Mouse (Mus musculus) embryonic fibroblast, embryonic 13.5 days (primary cell): Measurements from ENCODE around the gene Gm6899. TPM values are rescaled to one million over a fixed set of nuclear protein-coding genes. Genes with fewer than 3 reads are reported as not detected.

Experiments used
- H3K27ac ChIP-seq: 2 replicates; pipeline ENCODE4 v1.5.1; 2012; ENCODE audit warnings: low read length, control low read depth, inconsistent platforms; ENCODE audit not compliant: insufficient read depth
- H3K4me1 ChIP-seq: 2 replicates; pipeline ENCODE4 v1.6.1; 2011; ENCODE audit warnings: low read length; ENCODE audit not compliant: control insufficient read depth, insufficient read depth
- H3K4me3 ChIP-seq: 2 replicates; pipeline ENCODE4 v1.5.1; 2011; ENCODE audit warnings: mild to moderate bottlenecking, control low read depth, low read length; ENCODE audit not compliant: insufficient read depth
- CTCF ChIP-seq: IDR thresholded peaks from 2 replicates; pipeline ENCODE4 v1.5.1; 2011; ENCODE audit warnings: mild to moderate bottlenecking, control low read depth, low read length, moderate library complexity, borderline replicate concordance; ENCODE audit not compliant: insufficient read depth
- POLR2A ChIP-seq: IDR thresholded peaks from 2 replicates; pipeline ENCODE4 v1.6.1; 2011; ENCODE audit warnings: low read depth, mild to moderate bottlenecking, control low read depth, low read length, moderate library complexity
- polyA plus RNA-seq: library from polyadenylated mRNA; stranded (reverse); fragments of >200 nt; gene quantifications from 2 replicates; pipeline ENCODE4 v1.2.4, GENCODE M21; 2011; ENCODE audit warnings: low read depth; ENCODE audit not compliant: missing spikeins, insufficient read length

Gm6899 gene
- polyA plus RNA-seq, 1 experiment: not detected

GRCm38 (mm10) chr11:26597761-26598160, 4.7 kb downstream of the Gm6899 start:
- H3K4me1 ChIP-seq: no peaks in the 10 kb centered on the region; the same call in 1 of the 2 replicates
- H3K27ac ChIP-seq: no peak overlapping the region
- TF ChIP-seq CTCF (no peak), POLR2A (no peak)
- H3K4me3 ChIP-seq: no peak overlapping the region

GRCm38 (mm10) chr11:26598876-26599275, 5.8 kb downstream of the Gm6899 start:
- TF ChIP-seq CTCF (no peak), POLR2A (no peak)
- H3K4me3 ChIP-seq: no peak overlapping the region
- no peak overlapping the region for H3K27ac ChIP-seq
- H3K4me1 ChIP-seq: no peaks in the 10 kb centered on the region; the same call in 1 of the 2 replicates

- no peak for TF ChIP-seq CTCF
- TF ChIP-seq POLR2A: no peak
- no peak overlapping the region for H3K27ac ChIP-seq
- H3K4me1 ChIP-seq: no peaks in the 10 kb centered on the region
- no peak overlapping the region for H3K4me3 ChIP-seq
These were observed 7.7 kb downstream of the Gm6899 start for GRCm38 (mm10) chr11:26600692-26601091.

GRCm38 (mm10) chr11:26601571-26602175, 8.6 kb downstream of the Gm6899 start:
- no peak for TF ChIP-seq CTCF
- TF ChIP-seq POLR2A: no peak
- Histone ChIP-seq H3K4me1 (no peaks in the 10 kb centered on the region), H3K27ac (no peak overlapping the region), H3K4me3 (no peak overlapping the region)

- Histone ChIP-seq H3K4me3 (no peak overlapping the region), H3K27ac (no peak overlapping the region), H3K4me1 (no peaks in the 10 kb centered on the region)
- no peak for TF ChIP-seq POLR2A
- no peak for TF ChIP-seq CTCF
These were observed 11.1 kb downstream of the Gm6899 start for GRCm38 (mm10) chr11:26604061-26604655.

DNA sequence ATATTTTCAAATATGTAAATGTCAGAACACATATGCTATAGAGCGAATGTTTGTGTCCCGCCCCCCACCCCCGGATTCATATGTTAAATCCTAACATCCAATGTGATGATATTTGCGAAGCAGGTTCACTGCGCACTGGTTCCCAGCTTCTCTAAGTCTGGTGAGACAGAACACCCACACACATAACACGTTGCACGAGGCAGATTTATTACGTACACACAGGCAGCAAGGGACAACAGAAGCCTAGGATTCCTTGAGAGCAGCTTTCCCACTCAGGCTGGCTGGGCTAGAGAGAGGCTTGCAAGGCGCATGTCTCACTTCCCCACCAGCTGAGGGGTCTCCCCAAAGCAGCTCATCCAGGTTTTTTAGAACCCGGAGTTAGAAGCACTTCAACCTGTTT, 15.8 kb downstream of the Gm6899 start:
- TF ChIP-seq POLR2A: no peak
- no peak for TF ChIP-seq CTCF
- Histone ChIP-seq H3K4me3 (no peak overlapping the region), H3K4me1 (no peaks in the 10 kb centered on the region), H3K27ac (no peak overlapping the region)

DNA sequence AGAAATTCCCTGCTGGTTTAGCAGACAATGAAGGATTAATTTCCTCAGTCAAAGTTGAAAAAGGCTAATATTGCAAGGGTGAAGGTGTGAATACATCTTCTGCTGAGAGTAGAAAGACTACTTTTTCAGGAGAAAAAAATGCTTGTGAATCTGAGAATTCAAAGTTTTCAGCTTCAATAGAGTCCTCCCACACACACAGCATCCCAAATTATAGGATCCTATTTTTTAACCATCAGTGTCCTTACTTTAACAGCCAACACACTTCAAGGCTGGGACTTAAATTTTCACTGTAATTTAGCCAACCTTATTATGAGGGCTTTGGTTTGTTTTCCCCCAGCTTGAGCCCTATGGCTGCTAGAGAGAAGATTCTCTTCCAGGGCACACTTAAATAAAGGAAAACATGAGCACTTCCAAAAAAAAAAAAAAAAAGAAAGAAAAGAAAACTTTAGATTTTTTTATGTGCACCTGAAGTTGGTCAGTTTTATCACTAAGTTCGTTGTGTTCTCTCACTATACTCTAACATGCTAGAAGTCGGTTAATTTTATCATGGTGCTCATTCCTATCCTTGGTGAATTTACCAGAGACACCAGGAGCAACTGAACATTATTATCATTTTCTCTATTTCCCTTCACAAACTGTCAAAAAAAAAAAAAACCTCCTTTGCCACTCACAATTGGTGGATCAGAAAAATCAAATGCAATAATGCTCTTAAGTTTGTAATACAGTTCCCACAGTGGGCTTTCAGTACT, 25.6 kb downstream of the Gm6899 start:
- no peak overlapping the region for H3K4me3 ChIP-seq
- no peak overlapping the region for H3K27ac ChIP-seq
- H3K4me1 ChIP-seq: no peaks in the 10 kb centered on the region
- TF ChIP-seq POLR2A: no peak
- TF ChIP-seq CTCF: no peak

DNA sequence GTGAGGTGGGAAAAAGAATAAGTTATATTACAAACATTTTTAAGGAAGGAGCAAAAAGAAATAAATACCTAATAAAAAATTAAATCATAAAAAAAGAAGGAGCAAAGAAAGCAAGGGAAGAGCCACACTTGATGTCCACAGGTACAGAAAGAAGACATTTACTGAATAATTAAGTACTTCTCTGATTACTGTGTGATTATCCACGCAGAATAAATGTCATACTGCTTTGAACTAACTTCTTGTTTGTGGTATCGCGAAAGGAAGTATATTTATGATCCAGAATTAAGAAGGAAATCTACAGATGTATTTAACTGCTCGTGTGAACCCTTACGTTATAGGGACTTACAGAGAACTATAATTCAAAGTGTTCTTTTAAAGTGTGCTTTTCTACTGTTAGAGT, 29.7 kb downstream of the Gm6899 start:
- H3K27ac ChIP-seq: no peak overlapping the region
- H3K4me3 ChIP-seq: no peak overlapping the region
- TF ChIP-seq POLR2A: no peak
- H3K4me1 ChIP-seq: no peaks in the 10 kb centered on the region

DNA sequence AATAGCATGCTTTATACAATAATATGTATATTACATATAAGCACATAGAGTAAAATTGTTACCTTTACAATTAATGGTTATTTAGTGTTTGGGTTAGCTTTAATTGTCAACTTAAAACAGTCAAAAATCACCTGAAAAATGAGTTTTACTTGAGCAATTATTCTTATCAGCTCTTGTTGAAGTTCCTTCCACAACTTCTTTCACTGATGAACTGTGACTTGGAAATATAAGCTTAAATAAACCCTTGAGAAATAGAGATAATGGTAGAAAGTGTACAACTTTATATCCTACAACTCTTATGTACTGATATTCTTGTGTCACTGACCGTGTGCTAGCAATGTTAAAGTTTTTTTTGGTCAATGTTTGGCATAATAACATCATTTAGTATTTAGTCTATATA, 43.2 kb downstream of the Gm6899 start:
- H3K4me3 ChIP-seq: no peak overlapping the region
- no peaks in the 10 kb centered on the region for H3K4me1 ChIP-seq
- no peak for TF ChIP-seq CTCF
- no peak for TF ChIP-seq POLR2A
- no peak overlapping the region for H3K27ac ChIP-seq

DNA sequence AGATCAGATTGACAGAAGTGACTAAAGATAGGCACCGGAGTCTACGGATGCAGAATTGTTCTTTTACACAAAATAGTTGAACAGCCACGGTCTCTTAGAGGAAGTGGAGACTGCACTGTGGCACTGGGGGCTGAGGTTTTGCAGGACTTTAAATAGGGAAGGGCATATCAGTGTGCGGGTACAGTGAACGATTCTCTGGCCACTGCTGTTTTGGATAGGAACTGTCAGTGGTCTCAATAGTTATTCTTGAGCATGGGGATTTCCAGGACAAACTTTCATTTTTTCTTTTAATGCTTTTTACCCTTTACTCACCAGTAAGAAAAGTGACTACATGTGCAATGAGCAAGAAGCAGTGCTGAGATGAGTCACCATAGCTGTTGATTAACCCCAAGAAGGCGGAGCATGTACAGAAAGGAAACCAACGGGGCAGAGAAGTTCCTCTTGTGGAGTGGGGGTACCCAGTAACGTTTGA, 47.3 kb downstream of the Gm6899 start:
- no peak for TF ChIP-seq CTCF
- TF ChIP-seq POLR2A: no peak
- no peaks in the 10 kb centered on the region for H3K4me1 ChIP-seq
- H3K27ac ChIP-seq: no peak overlapping the region
- H3K4me3 ChIP-seq: no peak overlapping the region

DNA sequence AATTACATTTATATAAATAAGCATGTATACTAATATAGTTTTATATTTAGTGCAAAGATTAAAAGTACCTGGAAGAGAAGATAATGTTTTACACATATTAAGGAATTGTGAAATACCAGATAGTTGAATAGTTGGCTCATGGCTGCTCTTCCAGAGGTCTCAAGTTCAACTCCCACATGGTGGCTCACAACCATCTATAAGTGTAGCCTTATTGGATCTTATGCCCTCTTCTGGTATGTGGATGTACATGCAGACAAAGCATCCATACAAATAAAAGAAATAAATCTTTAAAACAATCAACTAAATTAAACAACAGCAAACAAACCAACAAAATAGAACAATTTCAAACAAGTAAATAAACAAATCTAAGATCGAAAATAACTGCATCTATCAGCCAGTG, 49.1 kb downstream of the Gm6899 start:
- TF ChIP-seq CTCF: no peak
- no peak for TF ChIP-seq POLR2A
- H3K4me1 ChIP-seq: no peaks in the 10 kb centered on the region
- H3K4me3 ChIP-seq: no peak overlapping the region
- H3K27ac ChIP-seq: no peak overlapping the region

Other genes with a start within 250 kb of the Gm6899 start
- gene Fancl, start 207.1 kb upstream of the Gm6899 start, polyA plus RNA-seq: 10.1 and 10.5 TPM in 2 replicates
- gene Vrk2, start 758 bp downstream of the Gm6899 start, polyA plus RNA-seq: 23.1 and 26.6 TPM in 2 replicates